8 mouse cellular contexts compared by ENCODE assay signal in genomic region chr4:124656854-124657650, GRCm38 (mm10). TPM values are rescaled to one million over a fixed set of nuclear protein-coding genes. Genes with fewer than 3 reads are reported as not detected.
DNase-seq lines count a peak whose midpoint lies in the region; ATAC-seq lines count a peak whose summit lies in the region.

No protein-coding gene starts in this region.

- WGBS in embryonic facial prominence, embryonic 11.5 days = under 1% methylated on average over 65 of the region's 92 CpGs
- WGBS in midbrain, embryonic 10.5 days = under 1% methylated on average over 76 of the region's 92 CpGs

- H3K27me3 ChIP-seq in embryonic facial prominence, embryonic 11.5 days (ENCODE audit: control insufficient read depth, insufficient read depth, low read length) = peaks cover 55% of the 10 kb centered on the region
- H3K27me3 ChIP-seq in midbrain, embryonic 10.5 days (ENCODE audit: low read depth, poor library complexity, severe bottlenecking) = peaks cover 94% of the 10 kb centered on the region

- peak overlapping the region; percentile 60 for H3K4me3 ChIP-seq in embryonic facial prominence, embryonic 11.5 days (ENCODE audit: low read depth, low read length)
- peak overlapping the region; percentile 74 for H3K4me3 ChIP-seq in midbrain, embryonic 10.5 days

- no peaks in the 10 kb centered on the region for H3K36me3 ChIP-seq in embryonic facial prominence, embryonic 11.5 days (replicated peaks; ENCODE audit: control insufficient read depth, insufficient read depth, low read depth, low read length)
- H3K36me3 ChIP-seq in midbrain, embryonic 10.5 days = peaks cover 11% of the 10 kb centered on the region

- intact Hi-C loops in left cerebral cortex, postnatal 4 days (cut with DNase I) = loop anchor here (10.0 kb wide), 3 partner anchors 92 to 512 kb away; no protein-coding TSS in a partner anchor

- peak; percentile 87 for ATAC-seq in embryonic facial prominence, embryonic 11.5 days (replicated peaks; ENCODE audit: insufficient number of reproducible peaks, low FRiP score, low TSS enrichment, low read depth)

- H3K4me1 ChIP-seq in embryonic facial prominence, embryonic 11.5 days (ENCODE audit: control insufficient read depth, insufficient read depth, low read length) = no peaks in the 10 kb centered on the region; the same call in 1 of the 2 replicates
- H3K4me1 ChIP-seq in midbrain, embryonic 10.5 days = peaks cover 94% of the 10 kb centered on the region

- H3K27ac ChIP-seq in embryonic facial prominence, embryonic 11.5 days (replicated peaks; ENCODE audit: low read depth, low read length) = no peak overlapping the region
- H3K27ac ChIP-seq in midbrain, embryonic 10.5 days (replicated peaks) = peak overlapping the region; percentile 90

- H3K4me2 ChIP-seq in embryonic facial prominence, embryonic 11.5 days (ENCODE audit: low read depth, low read length) = peak overlapping the region; percentile 99

- peak; percentile 89 to 92 for DNase-seq in adrenal gland, postnatal 36 days
- peak; percentile 93 for DNase-seq in embryonic facial prominence, embryonic 11.5 days (ENCODE audit: low spot score)
- peak; percentile 79 to 85 for DNase-seq in heart, adult 18-20 months
- DNase-seq in kidney, adult 18-20 months = peak; percentile 68
- DNase-seq in left cerebral cortex, postnatal 4 days = peak; percentile 85
- DNase-seq in midbrain, embryonic 10.5 days (ENCODE audit: low spot score) = peak; percentile 95
- peak; percentile 54 for DNase-seq in skeletal muscle tissue, adult 2 months (ENCODE audit: low read depth, low spot score)
- no peak for DNase-seq in MN1 (ENCODE audit: low spot score)

- no peaks in the 10 kb centered on the region for H3K9me3 ChIP-seq in embryonic facial prominence, embryonic 11.5 days (replicated peaks; ENCODE audit: control insufficient read depth, low read length)
- no peaks in the 10 kb centered on the region for H3K9me3 ChIP-seq in midbrain, embryonic 10.5 days (replicated peaks)

- peak overlapping the region; percentile 53 for H3K9ac ChIP-seq in embryonic facial prominence, embryonic 11.5 days (replicated peaks; ENCODE audit: low read length)

RNA-seq across cellular contexts. Expression of gene Pou3f1, which starts 0.4 kb away (rescaled TPM):
- total RNA-seq in adrenal gland, postnatal 36 days (2021) = under 1 TPM in 1 of 2 experiments, not detected in 1; 0.10 TPM
- polyA plus RNA-seq in embryonic facial prominence, embryonic 11.5 days (2014; fragmentation: Nextera tagmentation; extraction: Ambion mirVana) = 2.1 and 3.4 TPM in 2 replicates
- under 1 TPM; 0.15 to 0.33 TPM for total RNA-seq in heart, adult 18-20 months (2021)
- 10 to 100 TPM; 42.4 to 52.0 TPM for total RNA-seq in left cerebral cortex, postnatal 4 days (2021)
- polyA plus RNA-seq in midbrain, embryonic 10.5 days (2016; fragmentation: Nextera tagmentation; extraction: Ambion mirVana) = 13.8 and 18.2 TPM in 2 replicates

RNA-seq across cellular contexts. Expression of gene Utp11, which starts 36.3 kb away (rescaled TPM):
- 10 to 100 TPM; 30.0 to 40.6 TPM for total RNA-seq in adrenal gland, postnatal 36 days (2021)
- 77.1 and 90.3 TPM in 2 replicates for polyA plus RNA-seq in embryonic facial prominence, embryonic 11.5 days (2014; fragmentation: Nextera tagmentation; extraction: Ambion mirVana)
- 10 to 100 TPM; 11.0 to 14.0 TPM for total RNA-seq in heart, adult 18-20 months (2021)
- total RNA-seq in left cerebral cortex, postnatal 4 days (2021) = 10 to 100 TPM; 16.5 to 20.2 TPM
- 63.6 and 68.0 TPM in 2 replicates for polyA plus RNA-seq in midbrain, embryonic 10.5 days (2016; fragmentation: Nextera tagmentation; extraction: Ambion mirVana)

RNA-seq across cellular contexts. Expression of gene Fhl3, which starts 43.4 kb away (rescaled TPM):
- total RNA-seq in adrenal gland, postnatal 36 days (2021) = 1 to 10 TPM; 8.1 to 9.0 TPM
- polyA plus RNA-seq in embryonic facial prominence, embryonic 11.5 days (2014; fragmentation: Nextera tagmentation; extraction: Ambion mirVana) = 9.7 and 10.7 TPM in 2 replicates
- total RNA-seq in heart, adult 18-20 months (2021) = 10 to 100 TPM in 1 of 2 experiments, 1 to 10 TPM in 1; 8.2 to 13.8 TPM
- 1 to 10 TPM; 4.3 to 4.9 TPM for total RNA-seq in left cerebral cortex, postnatal 4 days (2021)
- polyA plus RNA-seq in midbrain, embryonic 10.5 days (2016; fragmentation: Nextera tagmentation; extraction: Ambion mirVana) = 4.6 and 5.8 TPM in 2 replicates

RNA-seq across cellular contexts. Expression of gene 3100002H09Rik, which starts 46.4 kb away (rescaled TPM):
- total RNA-seq in adrenal gland, postnatal 36 days (2021) = not detected
- polyA plus RNA-seq in embryonic facial prominence, embryonic 11.5 days (2014; fragmentation: Nextera tagmentation; extraction: Ambion mirVana) = not detected in 2 replicates
- total RNA-seq in heart, adult 18-20 months (2021) = not detected
- total RNA-seq in left cerebral cortex, postnatal 4 days (2021) = 1 to 10 TPM in 1 of 2 experiments, under 1 TPM in 1; 0.99 to 1.5 TPM
- polyA plus RNA-seq in midbrain, embryonic 10.5 days (2016; fragmentation: Nextera tagmentation; extraction: Ambion mirVana) = 0.73 and 1.9 TPM in 2 replicates

RNA-seq across cellular contexts. Expression of gene Sf3a3, which starts 57.5 kb away (rescaled TPM):
- 10 to 100 TPM; 39.3 to 39.6 TPM for total RNA-seq in adrenal gland, postnatal 36 days (2021)
- 236 and 240 TPM in 2 replicates for polyA plus RNA-seq in embryonic facial prominence, embryonic 11.5 days (2014; fragmentation: Nextera tagmentation; extraction: Ambion mirVana)
- total RNA-seq in heart, adult 18-20 months (2021) = 10 to 100 TPM; 18.8 to 19.4 TPM
- total RNA-seq in left cerebral cortex, postnatal 4 days (2021) = 10 to 100 TPM; 45.9 to 47.3 TPM
- 247 and 256 TPM in 2 replicates for polyA plus RNA-seq in midbrain, embryonic 10.5 days (2016; fragmentation: Nextera tagmentation; extraction: Ambion mirVana)

Comparison
In these comparisons a context has a peak if more than half of its experiments do, and no peak if none do; other contexts are left out.
1. RNA of gene Pou3f1, which starts 0.4 kb away (total RNA-seq): 42.4 to 52.0 TPM in left cerebral cortex, postnatal 4 days; 0.15 to 0.33 TPM in heart, adult 18-20 months and 0.10 TPM in adrenal gland, postnatal 36 days; every median in the first group is over 10 times any median in the second.